Comparison of ENCODE assay signal across 8 mouse cellular contexts in genomic region chr1:181211403-181211919, GRCm38 (mm10). TPM values are rescaled to one million over a fixed set of nuclear protein-coding genes. Genes with fewer than 3 reads are reported as not detected.
DNase-seq lines count a peak whose midpoint lies in the region; ATAC-seq and TF ChIP-seq lines count a peak whose summit lies in the region.

No protein-coding gene starts in this region.

- H3K4me2 ChIP-seq in limb, embryonic 14.5 days (replicated peaks; ENCODE audit: low read depth, low read length, severe bottlenecking), result peak overlapping the region; percentile 91
- H3K4me2 ChIP-seq in neural tube, embryonic 12.5 days (replicated peaks), result peak overlapping the region; percentile 94

- peak; percentile 31; the same call in 1 of the 2 replicates for ATAC-seq in cerebellum, adult (ENCODE audit: insufficient number of reproducible peaks, low FRiP score, low TSS enrichment)
- peak; percentile 42 for ATAC-seq in limb, embryonic 14.5 days (ENCODE audit: low FRiP score, low read depth)
- peak; percentile 39 for ATAC-seq in neural tube, embryonic 12.5 days (ENCODE audit: low FRiP score, low read depth)

- no peak for DNase-seq in cerebellum, postnatal 25 days
- DNase-seq in thymus, adult 18-20 months, result peak; percentile 22 to 32
- no peak for DNase-seq in thymus, postnatal 36 days
- DNase-seq in gastrocnemius, postnatal 25 days, result peak; percentile 55
- DNase-seq in limb, embryonic 14.5 days (ENCODE audit: low spot score), result no peak
- no peak for DNase-seq in ovary, postnatal 36 days (ENCODE audit: low spot score)

- H3K27ac ChIP-seq in limb, embryonic 14.5 days (replicated peaks; ENCODE audit: low read depth, low read length), result peak overlapping the region; percentile 93
- peak overlapping the region; percentile 87 for H3K27ac ChIP-seq in neural tube, embryonic 12.5 days

- peaks cover 9% of the 10 kb centered on the region for H3K36me3 ChIP-seq in limb, embryonic 14.5 days (ENCODE audit: control insufficient read depth, insufficient read depth, low read length)
- H3K36me3 ChIP-seq in neural tube, embryonic 12.5 days, result peaks cover 11% of the 10 kb centered on the region

- H3K4me3 ChIP-seq in limb, embryonic 14.5 days (replicated peaks; ENCODE audit: low read length), result peak overlapping the region; percentile 96
- peak overlapping the region; percentile 100 for H3K4me3 ChIP-seq in neural tube, embryonic 12.5 days

- H3K4me1 ChIP-seq in limb, embryonic 14.5 days (ENCODE audit: control insufficient read depth, insufficient read depth, low read length), result peaks cover 14% of the 10 kb centered on the region
- peaks cover 25% of the 10 kb centered on the region for H3K4me1 ChIP-seq in neural tube, embryonic 12.5 days

- WGBS in limb, embryonic 14.5 days, result no CpG with 5 or more reads among the region's 72 CpGs
- WGBS in neural tube, embryonic 12.5 days, result 1% methylated on average over 34 of the region's 72 CpGs

- H3K9ac ChIP-seq in limb, embryonic 14.5 days (ENCODE audit: low read depth, low read length, severe bottlenecking), result peak overlapping the region; percentile 97
- H3K9ac ChIP-seq in neural tube, embryonic 12.5 days, result peak overlapping the region; percentile 99

- no peaks in the 10 kb centered on the region for H3K9me3 ChIP-seq in limb, embryonic 14.5 days (ENCODE audit: control insufficient read depth, low read length)
- no peaks in the 10 kb centered on the region for H3K9me3 ChIP-seq in neural tube, embryonic 12.5 days

- H3K27me3 ChIP-seq in limb, embryonic 14.5 days (ENCODE audit: control insufficient read depth, insufficient read depth, low read length), result no peaks in the 10 kb centered on the region
- no peaks in the 10 kb centered on the region for H3K27me3 ChIP-seq in neural tube, embryonic 12.5 days (replicated peaks)

- no peak for TF ChIP-seq POLR2A in limb, embryonic 14.5 days (IDR thresholded peaks at IDR 0.05; ENCODE audit: borderline replicate concordance, extremely low read depth, insufficient read depth, insufficient read length)

RNA-seq across cellular contexts. Expression of gene Wdr26, which starts 0.3 kb away (rescaled TPM):
- 10 to 100 TPM; 93.9 to 99.4 TPM for total RNA-seq in gastrocnemius, postnatal 25 days (2021)
- polyA plus RNA-seq in limb, embryonic 14.5 days (2012; rRNA removed), result 57.9 and 58.7 TPM in 2 replicates
- polyA plus RNA-seq in limb, embryonic 14.5 days (2014; fragmentation: Nextera tagmentation; extraction: Ambion mirVana), result 45.4 and 50.2 TPM in 2 replicates
- 45.9 and 51.2 TPM in 2 replicates for polyA plus RNA-seq in neural tube, embryonic 12.5 days (2016; fragmentation: Nextera tagmentation; extraction: Ambion mirVana)

Comparison
In these comparisons a context has a peak if more than half of its experiments do, and no peak if none do; other contexts are left out.
1. DNase-seq: peak in thymus, adult 18-20 months (2 of 2) and gastrocnemius, postnatal 25 days (single experiment); none in cerebellum, postnatal 25 days (0 of 2), thymus, postnatal 36 days (0 of 2), limb, embryonic 14.5 days (single experiment) and ovary, postnatal 36 days (single experiment).
2. Peak in every context shown above with its lines, with median percentiles within 50 percentile points of each other: ATAC-seq.